Mouse (Mus musculus): Measurements from ENCODE around the gene Hist2h2aa1. TPM values are rescaled to one million over a fixed set of nuclear protein-coding genes. Genes with fewer than 3 reads are reported as not detected.
"Not testable (repeated sequence)": the region's sequence is repeated elsewhere in the genome, so short reads cannot be mapped to it uniquely, and the experiment has no call there.

Gene Hist2h2aa1
- polyA plus RNA-seq, 1 experiment from 2014 or later: 9.5 TPM

DNA sequence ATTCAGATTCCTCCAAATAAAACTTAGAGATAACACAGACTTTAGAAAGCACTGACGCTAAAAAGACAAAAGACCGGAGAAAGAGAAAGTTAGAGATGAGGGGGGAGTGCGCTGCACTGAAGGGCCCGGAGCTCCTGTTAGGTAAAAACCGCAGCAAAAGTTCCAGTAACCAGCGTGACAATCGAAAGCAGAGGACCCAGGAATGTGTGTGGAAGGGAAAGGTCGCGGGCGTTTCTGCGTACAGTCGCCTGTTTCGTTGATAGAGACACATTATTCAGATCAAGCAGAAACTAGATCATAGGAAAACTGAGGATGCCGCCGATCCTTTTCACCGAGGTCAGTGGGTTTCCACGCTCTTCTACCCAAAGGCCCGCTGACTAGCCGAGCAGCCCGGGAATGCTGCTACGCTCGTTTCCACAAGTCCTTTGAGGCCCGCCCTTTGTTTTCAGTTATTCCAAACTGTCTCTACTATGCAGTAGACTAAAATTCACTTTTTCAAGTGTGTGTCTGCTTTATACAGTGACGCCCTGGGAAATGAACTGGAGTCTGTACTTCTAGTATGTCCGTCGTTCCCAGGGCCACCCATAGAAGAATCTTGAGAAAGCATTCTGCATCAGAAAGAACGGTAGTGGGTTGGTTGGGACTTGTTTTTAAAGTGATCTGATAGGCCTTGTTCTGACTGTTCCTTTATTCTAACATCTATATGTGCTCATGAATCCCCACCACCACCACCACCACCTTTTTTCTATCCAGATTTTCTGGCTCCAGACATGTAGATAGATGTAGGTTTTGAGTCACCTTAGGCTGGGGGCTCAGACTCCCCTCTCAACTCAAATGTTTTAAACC is 18.5 kb downstream of the Hist2h2aa1 start:
- peaks cover 32% of the 10 kb centered on the region for H3K4me1 ChIP-seq
- peak; percentile 82 for DNase-seq (ENCODE audit: low spot score)

DNA sequence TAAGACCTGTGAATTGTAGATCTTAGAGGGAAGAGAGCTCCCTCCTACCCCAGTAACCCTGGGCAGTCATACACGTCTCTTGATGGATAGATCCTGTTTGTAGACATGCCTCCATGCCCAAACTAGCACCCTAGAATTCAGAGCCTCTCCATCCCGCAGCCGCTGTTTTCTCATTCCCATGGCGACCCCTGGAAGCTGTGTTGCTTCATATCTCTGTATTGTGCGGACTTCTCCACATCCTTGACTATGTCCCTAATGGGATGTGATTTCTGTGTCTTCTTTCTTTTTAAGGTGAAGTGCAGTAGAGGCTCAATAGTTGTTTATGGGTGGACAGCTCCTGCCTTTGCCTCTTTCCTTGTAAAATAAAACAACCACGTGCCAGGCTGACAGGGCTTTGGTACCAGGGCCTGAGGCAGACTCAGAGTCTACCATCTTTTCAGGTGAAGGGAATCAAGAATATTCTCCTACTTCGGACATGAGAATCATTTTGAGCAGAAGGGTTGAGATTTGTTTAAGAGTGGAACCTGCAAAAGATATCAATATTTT is 19.2 kb downstream of the Hist2h2aa1 start:
- H3K27ac ChIP-seq: peak overlapping the region; percentile 97
- 78% methylated on average over 7 of the region's 7 CpGs for WGBS
- H3K36me3 ChIP-seq: no peaks in the 10 kb centered on the region
- H3K27me3 ChIP-seq (ENCODE audit: insufficient read depth, poor library complexity, severe bottlenecking): no peaks in the 10 kb centered on the region
- peak overlapping the region; percentile 64 for H3K4me3 ChIP-seq
- H3K4me1 ChIP-seq: peaks cover 32% of the 10 kb centered on the region
- DNase-seq (ENCODE audit: low spot score): no peak
- H3K9me3 ChIP-seq: no peaks in the 10 kb centered on the region

More for the DNA sequence above, 18.5 kb downstream of the Hist2h2aa1 start:
- Histone ChIP-seq H3K27me3 (ENCODE audit: insufficient read depth, poor library complexity, severe bottlenecking) (no peaks in the 10 kb centered on the region), H3K9me3 (no peaks in the 10 kb centered on the region), H3K27ac (peak overlapping the region; percentile 97), H3K4me3 (peak overlapping the region; percentile 64), H3K36me3 (no peaks in the 10 kb centered on the region)
- 13% methylated on average over 27 of the region's 27 CpGs for WGBS

DNA sequence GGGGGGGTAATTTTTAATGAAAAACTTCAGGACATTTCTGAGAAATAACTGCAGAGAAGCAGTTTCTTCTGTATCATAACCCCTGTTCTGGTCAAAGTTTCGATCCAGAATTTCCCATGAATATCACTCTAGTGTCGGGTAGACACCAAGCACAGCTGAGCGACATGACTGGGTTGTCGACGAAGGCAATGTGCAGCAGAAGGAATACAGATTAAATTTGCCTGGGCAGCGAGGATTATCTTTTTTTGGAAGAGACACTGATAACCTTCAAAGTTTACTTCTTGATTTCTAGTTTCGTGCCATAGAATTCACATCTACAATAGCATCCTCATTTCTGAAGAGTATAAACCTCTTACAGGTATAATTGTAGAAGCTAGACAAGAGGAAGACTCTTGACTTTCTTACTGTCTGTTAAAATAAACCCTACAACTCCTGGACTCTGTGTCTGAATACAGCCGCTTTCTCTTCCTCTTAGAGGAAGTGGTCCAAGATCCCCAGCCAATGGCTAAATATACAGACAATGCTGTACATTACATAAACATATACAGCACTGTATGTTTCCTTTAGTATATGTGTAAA is 20.9 kb downstream of the Hist2h2aa1 start:
- no peaks in the 10 kb centered on the region for H3K36me3 ChIP-seq
- DNase-seq (ENCODE audit: low spot score): no peak
- H3K4me3 ChIP-seq: no peak overlapping the region
- no peaks in the 10 kb centered on the region for H3K9me3 ChIP-seq
- no peaks in the 10 kb centered on the region for H3K27me3 ChIP-seq (ENCODE audit: insufficient read depth, poor library complexity, severe bottlenecking)
- WGBS: 63% methylated on average over 8 of the region's 8 CpGs
- no peak overlapping the region; the same call in 1 of the 2 replicates for H3K27ac ChIP-seq
- peaks cover 34% of the 10 kb centered on the region for H3K4me1 ChIP-seq

DNA sequence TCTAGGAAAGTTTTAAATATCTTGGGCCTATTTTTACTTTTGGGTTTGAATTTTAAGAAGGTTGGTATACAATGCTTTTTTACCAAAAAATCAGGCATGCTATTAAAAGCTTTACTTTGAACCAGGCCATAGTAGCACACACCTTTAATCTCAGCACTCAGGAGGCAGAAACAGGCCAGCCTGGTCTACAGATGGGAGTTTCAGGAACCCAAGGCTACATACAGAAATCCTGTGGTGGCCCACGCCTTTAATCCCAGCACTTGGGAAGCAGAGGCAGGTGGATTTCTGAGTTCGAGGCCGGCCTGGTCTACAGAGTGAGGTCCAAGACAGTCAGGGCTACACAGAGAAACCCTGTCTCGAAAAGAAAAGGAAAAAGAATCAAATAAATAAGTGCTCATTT is 22.2 kb downstream of the Hist2h2aa1 start:
- Histone ChIP-seq H3K4me1 (peaks cover 23% of the 10 kb centered on the region), H3K27ac (peak overlapping the region; percentile 89), H3K36me3 (no peaks in the 10 kb centered on the region), H3K9me3 (no peaks in the 10 kb centered on the region), H3K27me3 (ENCODE audit: insufficient read depth, poor library complexity, severe bottlenecking) (no peaks in the 10 kb centered on the region), H3K4me3 (no peak overlapping the region)
- 85% methylated on average over 4 of the region's 4 CpGs for WGBS
- no peak for DNase-seq (ENCODE audit: low spot score)

DNA sequence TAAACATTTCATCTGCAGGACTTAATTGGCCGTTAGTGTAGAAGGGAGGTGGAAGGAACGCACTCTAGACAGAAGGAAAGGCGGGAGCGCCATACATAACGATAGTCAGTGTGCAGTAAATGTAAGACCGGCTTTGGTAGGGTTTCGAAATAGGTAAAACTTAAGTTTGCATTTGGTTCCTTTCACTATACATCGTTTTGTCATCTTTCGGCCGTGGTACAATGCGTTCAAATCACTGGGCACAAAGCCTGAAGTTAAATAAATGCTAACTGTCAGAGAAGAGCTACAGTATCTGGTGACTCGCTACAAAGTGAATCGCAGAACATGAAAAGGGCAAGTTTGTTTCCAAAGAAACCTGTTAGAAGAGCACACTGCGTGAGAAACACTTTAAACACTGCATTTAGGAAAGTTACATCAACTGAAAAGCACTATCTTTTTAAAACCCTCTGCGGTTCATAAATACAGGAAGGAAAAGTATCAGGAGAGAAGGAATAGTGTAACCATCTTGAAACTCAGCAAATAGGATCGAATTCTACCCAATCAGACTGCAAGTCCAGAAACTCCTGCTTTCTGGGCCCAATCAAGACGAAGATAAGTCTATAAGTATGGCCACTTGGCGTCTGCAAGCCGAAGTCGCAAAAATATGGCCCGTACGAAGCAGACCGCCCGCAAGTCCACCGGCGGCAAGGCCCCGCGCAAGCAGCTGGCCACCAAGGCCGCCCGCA is 22.9 kb downstream of the Hist2h2aa1 start, which contains the start of gene Hist2h3b:
Gene Hist2h3b (plus strand): TSS at position 604 of the 725 bp plus-strand sequence.
- H3K4me1 ChIP-seq: peaks cover 23% of the 10 kb centered on the region
- H3K27me3 ChIP-seq (ENCODE audit: insufficient read depth, poor library complexity, severe bottlenecking): no peaks in the 10 kb centered on the region
- H3K4me3 ChIP-seq: peak within 1 kb of the TSS; percentile 61
- DNase-seq (ENCODE audit: low spot score): peak; percentile 92
- WGBS: 26% methylated on average over 30 of the region's 30 CpGs
- H3K36me3 ChIP-seq: no peaks in the 10 kb centered on the region
- peak within 1 kb of the TSS; percentile 91 for H3K27ac ChIP-seq
- no peaks in the 10 kb centered on the region for H3K9me3 ChIP-seq

DNA sequence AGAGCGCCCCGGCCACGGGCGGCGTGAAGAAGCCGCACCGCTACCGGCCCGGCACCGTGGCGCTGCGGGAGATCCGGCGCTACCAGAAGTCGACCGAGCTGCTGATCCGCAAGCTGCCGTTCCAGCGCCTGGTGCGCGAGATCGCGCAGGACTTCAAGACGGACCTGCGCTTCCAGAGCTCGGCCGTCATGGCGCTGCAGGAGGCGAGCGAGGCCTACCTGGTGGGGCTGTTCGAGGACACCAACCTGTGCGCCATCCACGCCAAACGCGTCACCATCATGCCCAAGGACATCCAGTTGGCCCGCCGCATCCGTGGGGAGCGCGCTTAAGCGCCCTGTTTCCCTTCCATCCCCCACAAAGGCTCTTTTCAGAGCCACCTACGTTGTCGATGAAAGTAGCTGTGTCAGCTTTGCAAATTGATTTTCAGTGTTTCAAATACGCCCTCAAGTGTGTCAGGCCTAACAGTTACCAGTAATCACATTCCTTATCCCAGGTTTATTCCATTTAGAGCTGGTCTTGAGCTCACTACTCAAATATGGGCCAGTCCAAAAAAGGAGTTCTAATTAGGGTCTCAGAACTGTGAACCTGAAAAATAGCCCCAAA is 23.6 kb downstream of the Hist2h2aa1 start:
- Histone ChIP-seq H3K4me3 (peak overlapping the region; percentile 61), H3K4me1 (peaks cover 19% of the 10 kb centered on the region), H3K27ac (peak overlapping the region; percentile 91)
- not testable (repeated sequence) for H3K27me3 ChIP-seq (ENCODE audit: insufficient read depth, poor library complexity, severe bottlenecking); DNase-seq (ENCODE audit: low spot score); H3K9me3 ChIP-seq; H3K36me3 ChIP-seq
- WGBS: under 1% methylated on average over 16 of the region's 44 CpGs

DNA sequence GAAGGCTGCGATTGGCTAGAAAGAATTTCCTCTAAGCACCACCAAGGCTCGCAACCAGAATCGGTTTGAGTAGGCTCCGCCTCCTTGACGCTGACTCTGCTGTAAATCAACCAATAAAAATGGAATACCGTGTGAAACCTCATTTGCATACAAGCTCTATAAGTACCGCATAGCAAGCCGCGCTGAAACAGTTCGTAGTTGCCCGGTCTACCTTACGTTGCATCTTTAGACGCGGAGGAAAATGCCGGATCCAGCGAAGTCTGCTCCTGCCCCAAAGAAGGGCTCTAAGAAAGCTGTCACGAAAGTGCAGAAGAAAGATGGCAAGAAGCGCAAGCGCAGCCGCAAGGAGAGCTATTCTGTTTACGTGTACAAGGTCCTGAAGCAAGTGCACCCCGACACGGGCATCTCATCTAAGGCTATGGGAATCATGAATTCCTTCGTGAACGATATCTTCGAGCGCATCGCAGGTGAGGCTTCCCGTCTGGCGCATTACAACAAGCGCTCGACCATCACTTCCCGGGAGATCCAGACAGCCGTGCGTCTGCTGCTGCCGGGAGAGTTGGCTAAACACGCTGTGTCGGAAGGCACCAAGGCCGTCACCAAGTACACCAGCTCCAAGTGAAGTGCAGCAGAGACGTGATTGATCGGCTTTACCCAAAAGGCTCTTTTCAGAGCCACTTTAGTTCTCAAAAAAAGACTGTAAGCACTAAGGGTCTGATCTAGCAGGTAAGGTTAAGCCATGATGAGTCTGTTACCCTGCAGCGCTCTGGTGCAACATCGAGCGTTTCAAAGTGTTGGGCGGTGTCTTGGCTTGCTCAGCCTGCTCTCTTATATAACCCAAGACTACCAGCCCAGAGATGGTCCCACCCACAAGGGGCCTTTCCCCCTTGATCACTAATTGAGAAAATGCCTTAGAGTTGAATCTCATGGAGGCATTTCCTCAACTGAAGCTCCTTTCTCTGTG is 24.5 kb downstream of the Hist2h2aa1 start, which contains the start of gene Hist2h2bb:
Gene Hist2h2bb (plus strand): TSS at position 242 of the 964 bp plus-strand sequence.
- H3K9me3 ChIP-seq: no peaks in the 10 kb centered on the region
- under 1% methylated on average over 45 of the region's 45 CpGs for WGBS
- H3K27me3 ChIP-seq (ENCODE audit: insufficient read depth, poor library complexity, severe bottlenecking): no peaks in the 10 kb centered on the region
- H3K4me3 ChIP-seq: peak within 1 kb of the TSS; percentile 61
- peaks cover 10% of the 10 kb centered on the region; the same call in 1 of the 2 replicates for H3K4me1 ChIP-seq
- H3K36me3 ChIP-seq: no peaks in the 10 kb centered on the region
- H3K27ac ChIP-seq: peak within 1 kb of the TSS; percentile 91
- DNase-seq (ENCODE audit: low spot score): peak; percentile 97

DNA sequence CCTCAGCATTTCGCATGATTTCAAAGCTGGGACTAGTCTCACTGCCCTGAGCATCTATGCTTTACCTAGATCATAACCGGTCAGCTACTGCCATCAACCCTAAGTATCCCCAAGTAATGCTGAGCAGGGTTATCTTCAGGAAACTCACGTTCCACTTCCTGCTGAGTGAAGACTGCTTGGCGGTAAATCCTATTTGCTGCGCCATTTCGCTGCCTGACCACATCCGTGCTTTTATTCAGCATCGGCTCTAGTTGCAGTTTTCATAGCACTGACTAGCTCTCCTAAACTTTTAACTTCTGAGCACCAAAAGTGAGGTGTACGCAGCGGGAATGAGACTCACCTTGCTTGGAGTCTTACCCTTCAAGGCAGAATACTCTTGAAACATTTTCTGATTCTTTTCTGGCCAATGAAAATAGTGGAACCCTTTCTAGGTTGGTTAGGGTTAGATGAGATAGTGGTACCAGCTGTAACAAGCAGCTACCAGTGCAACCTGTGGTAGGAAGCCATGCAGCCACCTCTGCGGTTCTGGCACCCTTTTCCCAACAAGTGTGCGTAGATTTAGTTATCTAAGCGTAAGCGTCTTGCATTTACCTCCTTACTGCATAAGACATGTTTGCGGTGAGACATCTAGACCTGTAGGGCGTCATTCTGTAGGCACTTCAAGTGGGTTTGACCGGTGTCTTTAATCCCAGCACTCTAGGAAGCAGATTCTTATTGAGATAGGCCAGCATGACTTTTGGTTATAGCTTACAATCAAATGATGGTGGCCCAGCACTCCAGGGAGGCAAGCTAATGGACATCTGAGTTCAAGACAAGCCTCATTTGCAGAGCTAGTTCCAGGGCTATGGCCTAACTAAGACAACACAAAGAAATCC is 28.5 kb downstream of the Hist2h2aa1 start:
- Histone ChIP-seq H3K4me1 (peaks cover 14% of the 10 kb centered on the region; the same call in 1 of the 2 replicates), H3K27me3 (ENCODE audit: insufficient read depth, poor library complexity, severe bottlenecking) (no peaks in the 10 kb centered on the region), H3K9me3 (no peaks in the 10 kb centered on the region), H3K4me3 (no peak overlapping the region), H3K36me3 (no peaks in the 10 kb centered on the region), H3K27ac (no peak overlapping the region)
- WGBS: 80% methylated on average over 17 of the region's 17 CpGs
- DNase-seq (ENCODE audit: low spot score): no peak

DNA sequence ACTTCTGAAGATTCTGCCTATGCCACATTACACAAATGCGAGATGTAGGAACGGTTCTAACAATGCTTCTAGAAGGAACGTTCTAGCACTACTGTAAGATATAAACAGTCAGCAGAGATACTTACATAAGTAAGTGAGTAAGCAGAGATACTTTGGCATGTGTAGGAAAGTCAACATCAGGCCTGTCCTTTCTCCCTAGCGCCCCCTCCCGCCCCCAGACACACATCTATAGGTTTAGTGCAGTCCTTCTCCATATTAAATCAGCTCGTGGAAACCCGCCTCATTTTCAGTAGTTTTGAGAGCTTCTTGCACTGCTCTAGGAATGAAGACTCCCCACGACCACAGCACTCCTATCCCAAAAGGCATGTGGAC is 32.1 kb downstream of the Hist2h2aa1 start:
- Histone ChIP-seq H3K27me3 (ENCODE audit: insufficient read depth, poor library complexity, severe bottlenecking) (peaks cover 12% of the 10 kb centered on the region; the same call in 1 of the 2 replicates), H3K4me3 (peak overlapping the region; percentile 69), H3K27ac (peak overlapping the region; percentile 90), H3K36me3 (no peaks in the 10 kb centered on the region), H3K4me1 (peaks cover 12% of the 10 kb centered on the region; the same call in 1 of the 2 replicates), H3K9me3 (no peaks in the 10 kb centered on the region)
- 13% methylated on average over 8 of the region's 8 CpGs for WGBS
- DNase-seq (ENCODE audit: low spot score): no peak

DNA sequence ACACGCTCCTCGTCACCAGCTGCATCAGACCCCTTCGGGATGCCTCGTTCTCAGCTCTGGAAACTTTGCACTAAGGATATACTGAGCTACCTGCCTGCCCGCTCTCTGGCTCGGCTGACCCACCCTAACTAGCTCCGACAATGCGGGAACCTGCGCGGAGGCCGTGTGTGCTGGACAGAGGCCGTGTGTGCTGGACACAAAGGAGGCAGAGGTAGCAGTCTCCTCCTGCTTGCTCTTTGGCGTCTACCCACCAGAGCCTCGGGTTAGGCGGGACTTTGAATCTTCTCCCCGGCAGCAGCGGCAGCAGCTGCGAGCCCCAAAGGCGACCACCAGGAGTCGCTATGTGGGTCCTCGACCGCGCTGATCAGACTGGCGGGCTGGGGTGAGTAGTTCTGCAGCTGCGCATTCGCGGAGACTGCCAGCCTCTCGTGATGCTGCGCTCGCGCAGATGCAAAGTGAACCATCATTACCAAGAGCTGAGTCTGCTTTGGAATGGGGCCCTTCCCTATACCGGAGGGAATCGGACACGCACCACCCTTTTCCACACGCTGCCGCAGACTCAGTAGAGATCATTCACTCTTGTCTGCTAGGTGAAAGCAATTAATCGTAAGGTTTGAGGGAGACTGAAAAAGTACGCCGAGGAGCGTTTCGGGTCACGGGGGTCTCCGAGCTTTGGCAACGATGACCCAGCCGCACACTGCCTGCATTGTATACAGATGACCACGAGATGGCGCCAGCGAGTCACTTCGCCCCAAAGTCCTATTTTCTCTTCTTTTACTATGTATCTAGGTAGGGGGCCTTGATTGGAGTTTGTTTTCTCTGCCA is 32.7 kb downstream of the Hist2h2aa1 start:
- H3K4me1 ChIP-seq: peaks cover 12% of the 10 kb centered on the region; the same call in 1 of the 2 replicates
- no peaks in the 10 kb centered on the region for H3K36me3 ChIP-seq
- H3K27ac ChIP-seq: peak overlapping the region; percentile 90
- peaks cover 18% of the 10 kb centered on the region for H3K27me3 ChIP-seq (ENCODE audit: insufficient read depth, poor library complexity, severe bottlenecking)
- under 1% methylated on average over 49 of the region's 49 CpGs for WGBS
- peak overlapping the region; percentile 69 for H3K4me3 ChIP-seq
- H3K9me3 ChIP-seq: no peaks in the 10 kb centered on the region
- peak; percentile 96 for DNase-seq (ENCODE audit: low spot score)

Data from heart, embryonic 10.5 days (tissue).